Mouse (Mus musculus) liver, embryonic 16.5 days (tissue): ENCODE results near the gene Ssbp4. TPM values are rescaled to one million over a fixed set of nuclear protein-coding genes. Genes with fewer than 3 reads are reported as not detected.

Source experiments
- ATAC-seq: fragments of 200-750 bp; cut with Nextera tagmentation; 2 replicates; pipeline ENCODE4 v1.8.0; 2017; ENCODE audit warnings: low read depth, mild to moderate bottlenecking, moderate number of reproducible peaks, moderate library complexity
- H3K27ac ChIP-seq: fragments of 300-500 bp; sonication (generic); 2 replicates; pipeline ENCODE4 v1.5.1; 2014; ENCODE audit warnings: mild to moderate bottlenecking, low read length
- H3K27me3 ChIP-seq: fragments of 300-500 bp; sonication (generic); 2 replicates; pipeline ENCODE4 v1.6.1; 2014; ENCODE audit warnings: low read depth, low read length, mixed read lengths; ENCODE audit not compliant: control insufficient read depth, insufficient read depth
- H3K36me3 ChIP-seq: fragments of 300-500 bp; sonication (generic); 2 replicates; pipeline ENCODE4 v1.6.1; 2014; ENCODE audit warnings: mild to moderate bottlenecking; ENCODE audit not compliant: control insufficient read depth, insufficient read depth
- H3K4me1 ChIP-seq: fragments of 300-500 bp; sonication (generic); 2 replicates; pipeline ENCODE4 v1.6.1; 2014; ENCODE audit warnings: low read depth, low read length, mixed read lengths; ENCODE audit not compliant: control insufficient read depth
- H3K4me2 ChIP-seq: fragments of 300-500 bp; sonication (generic); 2 replicates; pipeline ENCODE4 v1.6.1; 2014; ENCODE audit warnings: low read depth, low read length, mixed read lengths
- H3K4me3 ChIP-seq: fragments of 300-500 bp; sonication (generic); 2 replicates; pipeline ENCODE4 v1.5.1; 2014; ENCODE audit warnings: low read depth, mild to moderate bottlenecking, low read length
- H3K9ac ChIP-seq: fragments of 300-500 bp; sonication (generic); 2 replicates; pipeline ENCODE4 v1.6.1; 2014; ENCODE audit warnings: low read depth, low read length
- H3K9me3 ChIP-seq: fragments of 300-500 bp; sonication (generic); replicated peaks from 2 replicates; pipeline ENCODE4 v1.6.1; 2016; ENCODE audit warnings: low read length; ENCODE audit not compliant: control insufficient read depth
- WGBS: fragments of 180-500 bp; shearing (Covaris S2); extraction: QIAGEN DNeasy Blood & Tissue Kit; methylation state at CpG from one replicate; pipeline ENCODE4 v1.1.7; 2014; ENCODE audit not compliant: insufficient replicate concordance; 5-methylcytosine and 5-hydroxymethylcytosine counted together
- polyA plus RNA-seq: library from polyadenylated mRNA; unstranded; fragments of >200 nt; fragmentation: Nextera tagmentation; extraction: Ambion mirVana; gene quantifications from 2 replicates; pipeline ENCODE4 v1.2.1, GENCODE M21; 2015

Ssbp4 gene
- polyA plus RNA-seq, 1 experiment from 2014 or later, result 32.3 TPM

DNA sequence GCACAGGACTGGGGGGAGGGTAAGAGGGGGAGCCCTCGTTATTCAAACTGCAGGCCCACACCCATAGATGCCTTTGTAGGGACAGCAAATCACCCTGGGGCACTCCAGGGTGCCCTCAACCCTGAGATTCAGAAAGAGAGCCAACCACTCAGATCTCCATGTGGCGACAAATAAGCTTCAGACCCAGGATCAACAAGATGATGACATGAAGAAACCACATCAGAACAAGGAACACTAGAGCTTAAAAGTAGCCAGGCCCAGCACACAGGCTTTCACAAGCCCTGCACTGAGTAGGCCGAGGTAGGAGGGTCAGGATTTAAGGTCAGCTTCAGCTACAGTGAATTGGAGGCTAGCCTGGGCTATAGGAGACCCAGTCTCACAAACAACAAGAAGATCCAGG lies 40.2 kb upstream of the Ssbp4 start:
- ATAC-seq, result no peak; the same call in 1 of the 2 replicates
- H3K9ac ChIP-seq, result no peak overlapping the region

DNA sequence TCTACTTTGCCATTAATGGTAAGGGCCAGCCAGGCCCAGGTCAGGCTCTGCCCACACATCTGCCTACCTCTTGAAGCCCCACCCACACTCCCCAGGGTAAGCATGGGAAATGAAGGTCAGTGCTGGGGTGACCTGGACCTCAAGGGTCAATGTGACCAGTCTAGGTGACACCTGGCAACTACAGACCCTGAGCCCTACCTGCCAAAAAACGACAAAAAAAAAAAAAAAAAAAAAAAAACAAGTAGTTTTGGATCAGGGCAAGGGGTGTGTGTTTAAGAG lies 39.4 kb upstream of the Ssbp4 start:
- 19% methylated on average over 1 of the region's 1 CpGs for WGBS
- ATAC-seq, result peak; percentile 50
- no peak overlapping the region for H3K27ac ChIP-seq
- H3K4me3 ChIP-seq, result no peak overlapping the region
- H3K4me1 ChIP-seq, result peaks cover 30% of the 10 kb centered on the region
- no peak overlapping the region for H3K4me2 ChIP-seq
- H3K9ac ChIP-seq, result no peak overlapping the region
- H3K9me3 ChIP-seq, result no peaks in the 10 kb centered on the region
- H3K36me3 ChIP-seq, result no peaks in the 10 kb centered on the region
- no peaks in the 10 kb centered on the region for H3K27me3 ChIP-seq

More for the DNA sequence above, 40.2 kb upstream of the Ssbp4 start:
- H3K27ac ChIP-seq, result peak overlapping the region; percentile 35
- H3K4me1 ChIP-seq, result peaks cover 33% of the 10 kb centered on the region
- no peaks in the 10 kb centered on the region for H3K36me3 ChIP-seq
- H3K9me3 ChIP-seq, result no peaks in the 10 kb centered on the region
- H3K4me2 ChIP-seq, result no peak overlapping the region
- no peaks in the 10 kb centered on the region for H3K27me3 ChIP-seq
- H3K4me3 ChIP-seq, result no peak overlapping the region
- 60% methylated on average over 3 of the region's 3 CpGs for WGBS

DNA sequence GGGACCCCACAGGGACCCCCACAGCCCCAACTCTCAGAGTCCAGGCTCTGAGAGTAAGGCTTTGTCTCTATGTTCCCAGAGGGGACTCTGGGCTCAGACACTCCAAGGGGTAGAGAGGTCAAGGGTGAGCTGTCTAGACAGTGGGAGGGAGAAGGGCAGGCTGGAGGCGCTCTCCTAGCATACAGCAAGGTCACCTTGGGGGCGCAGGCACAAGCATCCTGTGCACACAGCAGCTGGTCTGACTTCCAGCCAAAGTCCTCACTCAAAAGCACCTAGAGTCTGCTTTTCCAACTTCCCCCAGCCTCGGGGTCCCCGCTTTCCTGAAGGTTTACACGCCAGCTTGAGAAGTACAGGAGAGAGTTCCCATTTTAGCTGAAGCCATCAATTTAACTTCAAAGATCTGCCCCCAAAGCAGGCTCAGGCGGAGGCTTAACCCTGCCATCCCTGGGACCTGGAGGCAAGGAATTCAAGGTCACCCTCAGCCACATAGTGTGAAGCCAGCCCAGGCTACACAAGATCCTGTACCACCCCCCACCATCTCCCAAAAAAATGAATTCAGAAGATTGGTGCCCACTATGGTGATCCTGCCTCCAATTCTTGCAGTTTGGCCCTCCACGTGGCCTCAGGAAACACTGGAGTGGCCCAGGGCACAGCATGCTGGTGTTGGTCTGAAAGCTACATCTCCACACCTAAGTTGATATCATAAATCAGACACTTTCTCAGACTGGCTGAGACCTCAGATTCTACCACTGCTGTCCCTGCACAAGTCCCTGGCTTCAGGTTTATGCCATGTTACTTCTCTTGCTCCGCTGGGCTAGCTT lies 38.9 kb upstream of the Ssbp4 start:
- no peaks in the 10 kb centered on the region for H3K27me3 ChIP-seq
- 59% methylated on average over 8 of the region's 8 CpGs for WGBS
- ATAC-seq, result no peak

DNA sequence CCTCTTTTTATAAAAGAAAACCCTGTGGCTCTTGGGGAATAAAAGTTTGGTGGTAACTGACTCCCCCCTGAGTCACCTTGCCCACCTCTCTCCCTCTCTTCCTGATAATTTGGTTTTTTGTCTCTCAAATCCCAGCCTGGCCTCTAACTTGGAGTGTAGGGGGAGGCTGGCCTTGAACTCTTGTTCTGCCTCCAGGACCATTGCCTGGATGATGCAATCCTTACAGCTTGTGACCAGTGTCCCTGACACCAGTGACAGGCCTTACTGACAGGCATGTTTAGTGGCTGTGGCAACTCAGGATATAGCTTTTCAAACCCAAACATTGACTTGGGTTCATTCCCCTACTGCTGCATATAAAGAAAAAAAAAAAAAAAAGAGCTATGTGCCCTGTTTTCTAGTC lies 38.1 kb upstream of the Ssbp4 start:
- H3K36me3 ChIP-seq, result no peaks in the 10 kb centered on the region
- H3K27ac ChIP-seq, result peak overlapping the region; percentile 37
- ATAC-seq, result no peak
- no peak overlapping the region; the same call in 1 of the 2 replicates for H3K9ac ChIP-seq
- H3K27me3 ChIP-seq, result no peaks in the 10 kb centered on the region
- H3K4me3 ChIP-seq, result no peak overlapping the region
- peaks cover 30% of the 10 kb centered on the region for H3K4me1 ChIP-seq
- no peaks in the 10 kb centered on the region for H3K9me3 ChIP-seq
- H3K4me2 ChIP-seq, result no peak overlapping the region

More for the DNA sequence above, 38.9 kb upstream of the Ssbp4 start:
- Histone ChIP-seq H3K36me3 (no peaks in the 10 kb centered on the region), H3K4me1 (peaks cover 30% of the 10 kb centered on the region), H3K4me3 (no peak overlapping the region), H3K9me3 (no peaks in the 10 kb centered on the region), H3K9ac (no peak overlapping the region), H3K27ac (peak overlapping the region; percentile 13), H3K4me2 (no peak overlapping the region)

DNA sequence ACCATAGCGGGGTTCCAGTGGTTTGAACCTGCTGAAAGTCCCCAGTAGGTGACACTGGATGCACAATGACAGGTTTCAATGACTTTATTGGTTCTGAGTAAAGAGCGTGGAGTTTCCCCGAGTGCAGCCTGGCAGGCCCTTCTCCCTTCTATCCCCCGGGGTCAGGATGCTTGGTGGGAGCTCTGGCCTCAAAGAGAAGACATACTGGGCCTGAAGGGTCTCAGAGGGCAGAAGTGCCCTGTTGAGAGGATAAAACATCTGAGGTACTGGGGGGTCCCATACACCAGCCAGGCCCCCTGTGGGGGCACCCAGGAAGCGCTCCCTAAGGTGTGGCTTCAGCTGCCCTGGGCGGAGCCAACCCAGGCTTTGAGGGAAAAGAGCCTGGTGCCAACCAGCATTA lies 37.7 kb upstream of the Ssbp4 start:
- H3K27me3 ChIP-seq, result no peaks in the 10 kb centered on the region
- H3K27ac ChIP-seq, result peak overlapping the region; percentile 37
- 80% methylated on average over 6 of the region's 6 CpGs for WGBS
- no peaks in the 10 kb centered on the region for H3K9me3 ChIP-seq
- no peak overlapping the region for H3K4me3 ChIP-seq
- peaks cover 30% of the 10 kb centered on the region for H3K4me1 ChIP-seq
- H3K36me3 ChIP-seq, result no peaks in the 10 kb centered on the region
- H3K4me2 ChIP-seq, result no peak overlapping the region
- ATAC-seq, result no peak
- H3K9ac ChIP-seq, result no peak overlapping the region; the same call in 1 of the 2 replicates

DNA sequence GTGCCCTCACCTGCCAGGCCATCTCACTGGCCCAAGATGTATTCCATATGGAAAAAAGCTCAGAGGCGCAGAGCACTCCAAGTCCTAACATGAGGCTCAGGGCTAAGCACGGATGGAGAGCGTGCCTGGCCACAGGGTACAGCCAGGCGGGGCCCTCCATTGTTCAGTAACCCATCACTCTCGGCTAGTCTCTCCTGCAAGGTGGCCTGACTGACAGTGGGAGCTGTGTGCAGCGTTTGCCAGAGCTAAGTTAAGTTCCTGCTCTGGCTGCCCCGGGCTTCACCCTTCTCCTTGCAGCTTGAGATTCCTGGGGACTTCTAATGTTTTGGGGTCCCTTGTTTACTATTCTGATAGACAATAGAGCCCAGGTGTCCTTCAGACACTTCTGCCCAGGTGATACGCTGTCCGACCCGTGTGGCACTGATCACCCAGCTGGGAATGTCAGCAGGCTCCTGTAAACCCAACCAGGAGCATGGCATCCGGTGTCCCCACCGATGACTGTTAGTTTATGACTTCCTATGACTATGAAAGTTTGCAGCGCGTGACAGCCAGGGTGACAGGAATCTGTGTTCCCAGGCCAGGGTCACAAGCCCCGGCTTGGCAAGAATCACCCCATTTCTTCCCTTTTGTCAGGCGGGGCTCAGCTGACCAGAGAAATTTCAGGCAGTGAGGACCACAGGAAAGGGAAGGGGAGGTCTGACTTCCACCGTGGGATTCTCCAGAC lies 37.0 kb upstream of the Ssbp4 start:
- no peak for ATAC-seq
- 49% methylated on average over 17 of the region's 17 CpGs for WGBS
- peaks cover 30% of the 10 kb centered on the region for H3K4me1 ChIP-seq

DNA sequence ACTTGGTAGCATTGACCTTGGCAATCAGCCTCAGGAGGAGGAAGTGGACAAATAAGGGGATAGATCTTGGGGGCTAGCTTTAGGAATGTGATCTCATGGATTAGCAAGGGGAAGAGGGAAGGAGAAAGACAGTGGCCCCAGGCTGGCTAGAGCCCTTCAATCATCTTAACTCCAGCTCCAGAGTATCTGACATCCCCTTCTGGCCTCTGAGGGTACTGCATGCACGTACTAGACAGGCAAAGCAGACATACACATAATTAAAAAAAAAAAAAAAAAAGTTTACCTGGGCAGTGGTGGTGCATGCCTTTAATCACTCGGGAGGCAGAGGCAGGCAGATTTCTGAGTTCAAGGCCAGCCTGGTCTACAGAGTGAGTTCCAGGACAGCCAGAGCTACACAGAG lies 35.4 kb upstream of the Ssbp4 start:
- Histone ChIP-seq H3K27me3 (no peaks in the 10 kb centered on the region), H3K36me3 (no peaks in the 10 kb centered on the region), H3K4me1 (peaks cover 20% of the 10 kb centered on the region), H3K4me2 (no peak overlapping the region), H3K9me3 (no peaks in the 10 kb centered on the region), H3K9ac (no peak overlapping the region), H3K4me3 (no peak overlapping the region), H3K27ac (no peak overlapping the region)
- 67% methylated on average over 2 of the region's 2 CpGs for WGBS
- ATAC-seq, result no peak

More for the DNA sequence above, 37.0 kb upstream of the Ssbp4 start:
- Histone ChIP-seq H3K4me2 (no peak overlapping the region), H3K9ac (no peak overlapping the region; the same call in 1 of the 2 replicates), H3K4me3 (no peak overlapping the region), H3K36me3 (no peaks in the 10 kb centered on the region), H3K9me3 (no peaks in the 10 kb centered on the region), H3K27me3 (no peaks in the 10 kb centered on the region), H3K27ac (0 out of 2 replicates have a peak overlapping the region, but pooled peaks have one; percentile 15)

DNA sequence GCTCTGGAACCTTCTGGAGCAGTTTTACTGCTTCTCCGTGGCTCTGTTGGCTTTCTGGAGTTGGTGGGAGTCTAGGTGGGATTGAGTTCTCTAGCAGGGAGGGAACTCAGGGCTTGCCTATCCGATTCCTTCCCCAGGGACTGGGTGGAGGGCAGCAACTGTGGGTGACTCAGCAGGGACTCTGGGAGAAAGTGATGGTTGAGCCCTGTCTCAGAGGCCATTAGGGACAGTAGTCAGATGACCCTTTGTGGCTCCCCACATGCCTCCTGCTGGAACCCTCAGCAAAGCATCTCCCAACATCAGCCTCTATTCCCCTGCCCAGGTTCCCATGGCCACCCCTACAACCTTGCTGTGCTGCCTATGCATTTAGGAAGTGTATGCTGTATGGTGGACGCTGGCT lies 34.3 kb upstream of the Ssbp4 start:
- 50% methylated on average over 3 of the region's 3 CpGs for WGBS
- no peak overlapping the region for H3K4me2 ChIP-seq
- H3K9ac ChIP-seq, result no peak overlapping the region
- H3K27ac ChIP-seq, result no peak overlapping the region
- ATAC-seq, result no peak
- no peaks in the 10 kb centered on the region for H3K9me3 ChIP-seq
- H3K4me1 ChIP-seq, result peaks cover 20% of the 10 kb centered on the region
- H3K27me3 ChIP-seq, result no peaks in the 10 kb centered on the region
- H3K4me3 ChIP-seq, result no peak overlapping the region
- H3K36me3 ChIP-seq, result no peaks in the 10 kb centered on the region

DNA sequence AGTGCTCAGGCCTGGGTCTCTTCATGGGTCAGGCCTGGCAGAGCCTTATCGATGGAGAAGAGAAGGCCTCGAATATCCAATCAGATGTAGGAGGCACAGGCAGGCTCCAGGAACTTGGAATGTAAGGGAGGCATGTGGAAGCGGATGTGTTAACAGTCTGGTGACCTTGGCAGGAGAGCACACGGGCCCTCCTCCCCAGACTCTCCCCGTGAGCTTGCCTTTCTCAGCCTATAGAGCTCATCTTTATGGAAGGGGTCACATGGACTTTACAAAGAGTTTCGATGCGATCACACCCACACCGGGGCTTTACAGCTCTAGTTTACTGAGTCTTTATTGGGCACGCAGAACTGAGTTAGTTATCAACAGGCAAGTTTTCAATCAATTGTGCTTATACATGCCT lies 30.1 kb upstream of the Ssbp4 start:
- no peaks in the 10 kb centered on the region for H3K27me3 ChIP-seq
- no peak overlapping the region for H3K4me2 ChIP-seq
- WGBS, result 72% methylated on average over 9 of the region's 9 CpGs
- H3K9ac ChIP-seq, result no peak overlapping the region
- peaks cover 41% of the 10 kb centered on the region for H3K4me1 ChIP-seq
- H3K36me3 ChIP-seq, result no peaks in the 10 kb centered on the region
- H3K9me3 ChIP-seq, result no peaks in the 10 kb centered on the region
- no peak overlapping the region for H3K27ac ChIP-seq
- no peak for ATAC-seq
- no peak overlapping the region for H3K4me3 ChIP-seq
